Mouse (Mus musculus): ENCODE data around the gene Rpl13a.
"Not testable (repeated sequence)": the region's sequence is repeated elsewhere in the genome, so short reads cannot be mapped to it uniquely, and the experiment has no call there.

Gene Rpl13a

DNA sequence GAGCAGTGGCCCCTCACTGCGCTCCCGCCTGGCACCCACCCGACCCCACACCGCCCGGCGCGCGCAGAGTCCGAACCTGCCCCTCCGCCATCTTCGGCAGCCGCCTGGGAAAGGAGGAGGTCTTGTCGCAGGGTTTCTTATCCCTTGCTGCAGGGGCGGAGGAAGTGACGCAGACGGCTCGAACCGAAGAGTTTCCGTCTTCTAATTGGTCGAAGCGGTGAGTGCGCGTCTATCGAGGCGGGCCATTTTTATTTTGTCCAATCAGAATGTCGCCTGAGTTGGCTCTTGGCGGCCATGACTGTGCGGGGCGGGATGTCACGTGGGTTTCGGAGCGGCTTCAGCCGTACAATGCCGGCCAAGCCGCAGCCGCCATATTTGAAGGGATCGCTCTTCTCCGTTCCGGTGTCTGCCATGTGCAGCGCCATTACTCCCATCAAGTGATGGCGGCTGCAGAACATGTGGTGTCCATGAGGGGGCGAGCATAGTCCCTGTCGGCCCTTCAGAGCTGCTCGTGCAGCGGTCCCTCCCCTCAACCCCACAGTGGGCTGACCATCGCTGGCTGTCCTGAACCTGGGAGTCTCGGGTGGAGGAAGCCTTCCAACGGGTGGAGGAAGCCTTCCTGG, at the start of gene Rpl13a:
Gene Rpl13a (minus strand): TSS at position 138 of the 623 bp plus-strand sequence.
- DNase-seq (ENCODE audit: low spot score in 2 of 2): peak; percentile 99 to 100

DNA sequence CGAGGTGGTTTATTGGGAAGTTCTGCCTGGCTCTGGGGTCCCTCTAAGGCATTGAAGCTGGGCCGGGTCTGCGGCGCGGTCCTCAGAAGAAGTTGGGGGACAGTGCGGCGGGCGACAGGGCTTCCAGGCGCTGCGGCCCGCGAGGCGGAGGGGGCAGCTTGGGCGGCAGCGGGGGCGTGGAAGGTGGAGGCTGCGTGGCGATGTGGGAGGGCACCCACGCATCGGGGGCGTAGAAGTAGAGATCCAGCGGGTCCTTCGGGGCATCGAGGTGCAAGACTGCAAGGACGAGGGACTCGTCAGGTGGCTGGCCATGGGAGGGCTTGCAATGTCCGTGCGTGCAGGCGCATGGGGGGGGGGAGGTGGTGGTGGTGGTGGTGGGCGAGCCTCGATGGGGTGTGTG, 47.8 kb upstream of the Rpl13a start:
- DNase-seq (ENCODE audit: low spot score in 2 of 2): no peak

DNA sequence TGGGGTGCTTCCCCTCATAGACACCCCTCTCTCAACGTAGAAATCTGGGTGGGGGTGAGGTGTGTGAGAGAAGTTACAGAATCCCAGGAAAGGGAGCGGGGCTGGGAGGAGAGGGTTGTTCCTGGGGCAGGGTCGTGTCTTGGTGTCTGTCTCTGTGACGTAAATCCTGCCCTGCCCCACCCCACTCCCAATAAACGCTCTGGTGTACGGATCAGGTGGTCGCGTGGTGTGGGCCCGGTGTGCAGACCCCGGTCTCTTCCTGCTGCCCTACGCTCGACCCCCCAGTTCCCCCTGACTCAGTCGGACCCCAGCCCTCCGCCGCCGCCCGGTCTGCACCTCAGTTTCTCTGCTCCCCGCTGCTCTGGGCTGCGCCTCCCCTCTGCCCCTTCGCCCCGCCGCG, 47.4 kb upstream of the Rpl13a start:
- no peak for DNase-seq (ENCODE audit: low spot score in 2 of 2)

DNA sequence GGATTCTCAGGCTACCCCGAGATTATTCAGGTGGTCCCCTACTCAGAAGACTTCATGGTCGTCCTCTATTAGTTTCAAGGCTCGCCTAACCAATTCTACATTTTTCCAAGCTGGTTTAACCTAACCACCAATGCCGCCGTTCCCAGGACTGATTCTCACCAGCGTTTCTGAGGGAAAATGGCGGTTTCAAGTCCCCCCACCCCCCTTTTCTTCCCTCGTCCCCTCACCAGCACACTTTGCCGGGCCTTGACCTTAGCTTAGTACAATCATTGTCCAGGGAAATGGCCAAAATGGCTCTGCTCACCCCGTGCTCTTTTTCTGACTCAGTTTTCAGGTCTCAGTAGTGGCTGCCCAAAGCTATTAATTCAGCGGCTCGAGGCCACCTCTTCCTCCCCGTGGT, 46.8 kb upstream of the Rpl13a start:
- DNase-seq (ENCODE audit: low spot score in 2 of 2): no peak

DNA sequence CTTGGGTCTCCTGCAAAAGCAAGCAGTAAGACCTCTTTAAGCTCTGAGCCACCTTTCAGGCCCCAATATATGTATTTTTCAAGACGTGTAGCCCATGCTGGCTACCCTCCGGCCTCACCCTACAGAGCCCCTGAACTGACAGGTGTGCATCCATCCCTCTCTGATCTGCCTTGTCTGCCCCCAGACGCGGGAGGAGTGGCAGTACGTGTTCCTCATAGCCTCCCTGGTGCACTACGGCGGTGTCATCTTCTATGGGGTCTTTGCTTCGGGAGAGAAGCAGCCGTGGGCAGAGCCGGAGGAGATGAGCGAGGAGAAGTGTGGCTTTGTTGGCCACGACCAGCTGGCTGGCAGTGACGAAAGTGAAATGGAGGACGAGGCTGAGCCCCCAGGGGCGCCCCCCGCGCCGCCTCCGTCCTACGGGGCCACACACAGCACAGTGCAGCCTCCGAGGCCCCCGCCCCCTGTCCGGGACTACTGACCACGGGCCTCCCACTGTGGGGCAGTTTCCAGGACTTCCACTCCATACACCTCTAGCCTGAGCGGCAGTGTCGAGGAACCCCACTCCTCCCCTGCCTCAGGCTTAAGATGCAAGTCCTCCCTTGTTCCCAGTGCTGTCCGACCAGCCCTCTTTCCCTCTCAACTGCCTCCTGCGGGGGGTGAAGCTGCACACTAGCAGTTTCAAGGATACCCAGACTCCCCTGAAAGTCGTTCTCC, 46.2 kb upstream of the Rpl13a start:
- DNase-seq (ENCODE audit: low spot score in 2 of 2): no peak

DNA sequence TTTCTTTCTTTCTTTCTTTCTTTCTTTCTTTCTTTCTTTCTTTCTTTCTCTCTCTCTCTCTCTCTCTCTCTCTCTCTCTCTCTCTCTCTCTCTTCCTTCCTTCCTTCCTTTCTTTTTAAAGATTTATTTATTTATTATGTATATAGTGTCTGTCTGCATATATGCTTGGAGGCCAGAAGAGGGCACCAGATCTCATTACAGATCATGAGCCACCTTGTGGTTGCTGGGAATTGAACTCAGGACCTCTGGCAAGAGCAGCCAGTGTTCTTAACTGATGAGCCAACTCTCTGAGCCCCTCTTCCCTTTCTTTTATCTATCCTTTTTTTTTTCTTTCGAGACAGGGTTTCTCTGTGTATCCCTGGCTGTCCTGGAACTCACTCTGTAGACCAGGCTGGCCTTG, 45.2 kb upstream of the Rpl13a start:
- DNase-seq (ENCODE audit: low spot score in 2 of 2): not testable (repeated sequence)

DNA sequence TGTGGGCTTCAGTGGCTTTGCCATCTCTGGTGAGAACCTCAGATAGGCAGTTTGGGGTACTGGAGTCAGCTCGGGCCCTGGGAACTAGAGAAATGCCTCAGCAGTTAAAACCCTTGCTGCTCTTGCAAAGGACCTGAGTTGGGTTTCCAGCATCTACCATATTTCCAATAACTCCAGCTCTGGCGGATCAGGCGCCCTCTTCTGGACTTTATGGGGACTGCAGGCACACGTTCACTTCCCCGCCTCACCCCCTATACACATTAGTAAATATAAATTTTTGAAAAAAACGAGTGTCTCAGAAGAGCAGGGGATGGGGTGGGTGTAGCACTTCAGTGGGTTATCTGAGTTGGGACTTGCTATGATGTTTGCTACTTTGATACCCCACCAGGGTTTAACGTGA, 44.4 kb upstream of the Rpl13a start:
- no peak for DNase-seq (ENCODE audit: low spot score in 2 of 2)

DNA sequence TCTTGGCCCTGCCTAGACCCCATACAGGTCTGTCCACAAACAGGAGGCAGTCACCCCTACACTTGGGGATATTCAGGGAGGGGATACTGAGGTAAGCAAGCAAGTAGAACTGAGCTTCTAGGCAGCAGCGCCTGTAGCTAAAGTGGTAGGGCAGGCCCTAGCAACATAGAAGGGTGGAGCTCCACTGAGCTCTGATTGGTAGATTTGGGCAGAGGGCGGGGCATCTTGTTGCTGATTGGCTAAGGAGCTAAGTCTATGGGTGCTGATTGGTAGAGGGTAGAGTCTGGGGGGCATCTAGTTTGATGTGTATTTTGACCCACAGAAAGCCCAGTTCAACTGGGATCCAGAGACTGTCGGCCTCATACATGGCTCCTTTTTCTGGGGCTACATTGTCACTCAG, 40.9 kb upstream of the Rpl13a start:
- DNase-seq (ENCODE audit: low spot score in 2 of 2): peak in 1 of 2 experiments; percentile 75

DNA sequence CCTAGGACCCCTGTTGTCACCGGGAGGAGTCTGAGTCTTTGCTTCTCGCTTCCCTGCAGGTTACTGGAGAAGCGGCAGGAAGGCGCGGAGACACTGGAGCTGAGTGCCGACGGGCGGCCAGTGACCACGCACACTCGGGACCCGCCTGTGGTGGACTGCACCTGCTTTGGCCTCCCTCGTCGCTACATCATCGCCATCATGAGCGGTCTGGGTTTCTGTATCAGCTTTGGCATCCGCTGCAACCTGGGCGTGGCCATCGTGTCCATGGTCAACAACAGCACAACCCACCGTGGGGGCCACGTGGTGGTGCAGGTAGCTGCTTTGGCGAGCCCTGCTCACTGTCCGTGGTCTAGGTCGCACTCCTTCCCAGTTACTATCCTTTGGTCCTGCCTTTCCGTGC, 40.1 kb upstream of the Rpl13a start:
- no peak for DNase-seq (ENCODE audit: low spot score in 2 of 2)

DNA sequence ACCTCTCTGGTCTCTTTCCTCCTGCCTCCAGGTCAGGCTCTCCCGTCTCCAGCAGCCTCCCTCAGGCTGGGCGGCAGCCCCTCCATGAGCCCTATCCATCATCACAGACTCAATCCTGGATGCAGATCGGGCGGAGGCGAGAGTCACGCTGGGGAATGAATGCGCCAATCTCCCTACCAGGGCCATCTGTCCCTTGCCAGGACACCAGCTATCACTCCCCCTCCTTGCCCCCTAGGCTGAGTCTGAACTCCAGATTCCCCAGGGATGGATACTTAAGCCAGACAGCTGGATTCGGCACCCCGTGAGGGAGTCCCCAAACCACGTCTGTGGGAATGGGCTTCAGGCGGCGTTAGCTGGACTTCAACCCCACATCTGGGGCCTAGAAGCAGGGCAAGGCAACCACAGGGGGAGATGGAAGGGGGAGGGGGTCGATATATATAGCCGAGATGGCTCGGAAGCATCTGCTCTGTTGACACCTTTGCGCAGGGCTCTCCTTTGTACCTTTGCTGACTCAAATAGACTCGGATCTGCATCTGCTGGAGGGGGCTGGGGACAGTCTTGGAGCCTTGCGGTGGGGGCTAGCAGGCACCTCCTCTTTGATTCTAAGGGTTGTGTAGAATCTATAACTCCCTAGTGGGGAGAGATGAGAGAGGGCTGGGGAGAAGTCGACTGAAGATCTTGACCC, 39.3 kb upstream of the Rpl13a start:
- DNase-seq (ENCODE audit: low spot score in 2 of 2): peak in 1 of 2 experiments; percentile 70

DNA sequence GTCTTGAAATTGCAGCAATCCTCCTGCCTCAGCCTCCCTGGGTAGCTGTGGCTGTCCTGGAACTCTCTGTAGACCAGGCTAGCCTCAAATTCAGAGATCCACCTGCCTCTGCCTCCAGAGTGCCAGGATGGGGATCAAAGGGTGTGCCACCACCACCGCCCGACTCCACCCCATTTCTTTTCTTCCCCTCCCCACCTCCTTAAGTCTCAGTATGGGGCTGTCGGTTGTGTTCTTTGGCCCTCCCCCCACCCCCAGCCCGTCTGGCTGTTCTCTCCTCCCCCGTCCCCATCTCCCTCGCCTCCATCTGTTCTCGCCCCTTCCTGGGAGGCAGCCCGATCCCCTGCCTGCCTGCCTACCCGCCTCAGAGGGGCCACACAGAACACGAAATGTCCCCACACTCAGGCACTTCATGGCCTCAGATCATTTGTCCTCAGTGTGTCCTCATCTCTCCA, 38.4 kb upstream of the Rpl13a start:
- DNase-seq (ENCODE audit: low spot score in 2 of 2): peak in 1 of 2 experiments; percentile 66

DNA sequence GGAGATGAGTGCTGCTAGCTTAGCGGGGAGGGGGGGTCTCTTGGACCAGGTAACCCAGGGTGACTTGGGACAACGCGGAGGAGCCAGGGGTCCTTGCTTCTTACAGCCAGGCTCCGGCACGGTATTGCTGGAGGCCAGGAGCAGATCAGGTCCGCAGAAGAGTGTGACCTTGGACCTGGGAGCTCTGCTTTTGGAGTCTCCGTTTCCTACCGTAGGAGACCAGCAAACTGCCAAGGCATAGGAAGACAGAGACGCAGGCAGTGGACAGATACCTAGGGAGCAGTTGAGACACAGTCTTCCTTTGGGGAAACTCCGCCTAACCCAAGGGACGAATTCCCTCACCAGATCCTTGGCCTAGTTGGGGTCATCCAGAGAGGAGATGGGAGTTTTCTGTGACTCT, 37.1 kb upstream of the Rpl13a start:
- no peak for DNase-seq (ENCODE audit: low spot score in 2 of 2)

DNA sequence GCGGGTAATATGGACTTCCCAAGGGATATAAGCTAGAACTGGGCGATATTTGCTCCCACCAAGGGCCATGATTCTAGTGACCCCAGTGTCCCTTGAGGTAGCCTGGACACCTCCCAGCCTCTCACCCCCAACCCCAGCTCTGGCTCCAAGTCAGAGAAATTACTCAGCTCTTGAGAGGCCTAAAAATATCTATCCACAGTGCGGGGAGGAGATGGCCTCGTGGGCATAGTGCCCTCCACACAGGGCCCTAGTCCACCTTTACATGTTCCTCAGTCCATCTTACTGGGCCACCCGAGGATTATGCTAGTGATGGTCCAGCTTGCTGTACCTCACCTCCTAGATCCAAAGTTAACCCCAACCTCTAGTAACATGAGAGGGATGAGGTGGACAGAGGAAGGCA, 36.3 kb upstream of the Rpl13a start:
- no peak for DNase-seq (ENCODE audit: low spot score in 2 of 2)

DNA sequence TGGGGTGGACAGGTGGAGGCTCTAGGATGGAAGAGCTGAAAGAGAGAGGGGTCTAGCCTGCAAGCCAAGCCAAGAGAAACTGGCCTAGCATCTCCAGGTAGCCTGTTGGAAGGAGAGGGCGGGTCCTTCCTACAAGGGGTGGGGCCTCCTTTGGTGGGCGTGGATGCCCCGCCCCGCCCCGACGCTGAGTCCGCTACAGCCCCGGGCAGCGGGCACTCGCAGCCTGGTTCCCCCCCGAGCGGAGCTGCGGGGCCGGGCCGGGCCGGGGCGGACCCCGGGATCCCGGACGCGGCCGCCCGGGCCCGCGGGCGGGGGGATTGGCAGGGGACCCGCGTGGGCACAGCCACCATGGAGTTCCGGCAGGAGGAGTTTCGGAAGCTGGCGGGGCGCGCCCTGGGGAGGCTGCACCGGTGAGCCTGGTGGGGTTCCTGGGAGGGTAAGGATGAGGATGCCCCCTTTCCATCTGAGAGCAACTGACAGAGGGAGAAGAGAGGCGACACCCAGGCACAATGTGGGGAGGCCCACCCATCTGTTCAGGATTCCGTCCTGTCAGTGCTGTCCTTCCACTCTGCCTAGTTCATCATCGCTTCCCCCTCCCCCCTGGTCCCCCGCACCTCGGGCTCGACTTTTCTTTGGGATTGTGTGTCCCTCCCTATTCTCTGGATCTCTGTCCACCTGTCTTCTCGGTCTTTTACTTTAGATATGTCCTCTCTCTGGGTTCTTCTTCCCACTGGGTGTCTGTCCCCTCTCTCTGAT, 35.4 kb upstream of the Rpl13a start, which contains the start of gene Slc17a7:
Gene Slc17a7 (plus strand): TSS at position 215 of the 756 bp plus-strand sequence.
- DNase-seq (ENCODE audit: low spot score in 2 of 2): peak in 1 of 2 experiments; percentile 52

DNA sequence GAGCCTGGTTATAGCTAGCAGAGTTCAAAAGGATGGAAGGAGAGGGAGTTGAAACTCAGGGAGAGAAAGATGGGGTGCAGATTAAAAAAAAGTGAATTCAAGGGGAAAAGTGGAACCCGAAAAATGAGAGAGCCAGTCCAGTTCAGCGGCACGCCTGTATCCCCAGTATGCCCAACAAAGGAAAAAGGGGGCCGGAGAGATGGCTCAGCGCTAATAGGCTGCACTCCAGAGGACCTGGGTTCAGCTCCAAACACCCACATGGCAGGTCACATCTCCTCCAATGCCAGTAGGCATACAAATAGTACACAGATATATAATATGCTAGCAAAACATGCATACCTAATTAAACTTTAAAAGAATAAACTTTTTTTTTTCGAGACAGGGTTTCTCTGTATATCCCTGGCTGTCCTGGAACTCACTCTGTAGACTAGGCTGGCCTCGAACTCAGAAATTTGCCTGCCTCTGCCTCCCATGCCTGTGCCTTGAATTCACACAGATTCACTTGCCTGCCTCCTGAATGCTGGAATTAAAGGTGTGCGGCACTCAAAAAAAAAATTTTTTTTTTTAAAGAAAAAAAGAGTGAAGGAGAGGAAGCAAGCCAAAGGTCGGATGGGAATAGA, 34.5 kb upstream of the Rpl13a start:
- no peak for DNase-seq (ENCODE audit: low spot score in 2 of 2)

DNA sequence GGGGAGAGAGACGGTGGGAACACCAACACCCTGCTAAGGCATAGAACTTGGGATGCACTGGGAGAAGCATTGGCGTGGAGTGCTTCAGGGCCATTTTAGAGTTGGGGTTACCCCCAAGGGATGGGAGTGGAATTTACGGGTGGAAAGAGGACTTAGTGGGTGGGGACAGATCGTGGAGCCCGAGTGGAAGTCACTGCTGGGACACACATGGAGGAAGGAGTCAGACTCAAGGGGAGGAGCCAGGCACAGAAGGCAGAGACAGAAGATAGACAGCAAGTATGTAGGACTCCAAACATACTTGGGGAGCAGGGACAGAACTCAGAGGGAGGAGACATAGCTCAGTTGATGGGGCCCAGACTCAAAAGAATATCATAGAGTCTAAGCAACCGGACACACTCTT, 34.0 kb upstream of the Rpl13a start:
- DNase-seq (ENCODE audit: low spot score in 2 of 2): no peak

DNA sequence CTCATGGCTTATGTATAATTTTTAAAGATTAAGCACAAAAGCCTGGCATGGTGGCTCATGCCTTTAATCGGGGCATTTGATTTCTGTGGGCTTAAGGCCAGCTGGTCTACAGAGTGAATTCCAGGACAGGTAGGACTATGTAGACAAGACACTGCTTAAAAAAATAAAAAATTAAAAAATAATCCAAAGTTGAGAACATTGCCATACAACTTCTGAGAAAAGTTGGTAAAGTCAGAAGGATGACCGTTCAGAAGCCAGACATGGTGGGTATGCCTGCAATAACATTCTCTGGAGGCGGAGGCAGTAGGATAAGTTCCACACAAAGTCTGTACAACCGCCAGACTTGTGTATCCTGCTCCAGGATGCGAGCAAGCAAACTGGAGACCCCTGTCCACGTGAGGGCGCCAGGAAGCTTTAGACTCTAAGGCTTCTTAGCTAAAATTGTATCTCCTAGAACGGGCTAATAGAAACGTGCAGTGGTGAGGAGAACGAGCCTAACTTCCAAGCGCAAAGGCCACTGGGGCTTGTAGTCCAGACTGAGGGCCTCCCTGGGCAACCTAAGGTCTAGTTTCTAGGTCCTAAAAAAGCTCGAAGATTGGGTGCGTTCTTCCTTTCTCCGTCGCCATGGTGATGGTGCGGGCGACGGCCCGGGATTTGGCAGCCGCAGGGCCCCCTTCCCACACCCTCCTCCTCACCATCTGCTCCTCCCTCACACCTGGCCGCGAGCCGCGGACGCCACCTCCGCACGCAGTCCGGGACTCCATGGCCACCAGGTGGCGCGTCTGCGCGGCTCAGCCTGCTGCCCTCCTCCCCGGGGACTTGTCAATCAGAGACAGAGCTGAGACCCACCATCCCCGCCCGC, 33.3 kb upstream of the Rpl13a start:
- peak; percentile 88 to 95 for DNase-seq (ENCODE audit: low spot score in 2 of 2)

DNA sequence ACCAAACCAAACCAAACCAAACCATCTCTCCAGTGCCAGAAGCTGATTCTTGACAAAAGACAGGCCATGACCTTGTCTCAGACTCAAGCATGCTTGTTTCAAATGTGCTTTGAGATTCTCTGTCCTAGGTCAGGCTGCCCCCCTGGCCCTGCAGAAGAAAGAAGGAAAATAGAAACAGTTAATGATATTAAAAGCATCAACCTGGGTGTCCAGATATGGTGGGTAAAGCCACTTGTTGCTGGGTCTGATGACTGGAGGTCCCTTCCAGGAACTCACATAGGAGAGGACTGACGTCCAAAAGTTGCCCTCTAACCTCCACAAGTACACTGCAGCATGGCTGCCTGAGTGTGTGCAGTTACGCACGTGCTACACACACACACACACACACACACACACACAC, 32.3 kb upstream of the Rpl13a start:
- no peak for DNase-seq (ENCODE audit: low spot score in 2 of 2)

DNA sequence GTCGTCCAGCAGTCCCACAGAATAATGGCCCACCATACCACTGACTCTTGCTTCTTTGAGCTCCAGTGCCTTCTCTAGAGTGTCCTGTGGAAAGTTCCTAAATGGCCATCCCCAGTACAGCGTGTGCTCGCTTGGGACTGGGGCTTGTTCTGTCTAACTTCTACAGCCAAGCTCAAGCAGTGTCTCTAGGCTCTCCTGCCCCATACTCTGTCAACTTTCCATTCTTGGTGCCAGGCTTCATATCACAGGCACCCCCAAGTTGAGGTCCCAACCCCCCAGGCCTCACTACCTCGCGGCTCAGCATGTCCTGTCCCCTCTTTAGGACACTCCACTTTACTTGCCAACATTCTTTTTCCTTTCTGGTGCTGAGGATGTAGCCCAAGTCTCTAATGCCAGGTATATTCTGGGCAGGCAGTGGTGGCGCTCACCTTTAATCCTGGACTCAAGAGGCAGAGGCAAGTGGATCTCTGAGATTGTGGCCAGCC, 31.8 kb upstream of the Rpl13a start:
- no peak for DNase-seq (ENCODE audit: low spot score in 2 of 2)

DNA sequence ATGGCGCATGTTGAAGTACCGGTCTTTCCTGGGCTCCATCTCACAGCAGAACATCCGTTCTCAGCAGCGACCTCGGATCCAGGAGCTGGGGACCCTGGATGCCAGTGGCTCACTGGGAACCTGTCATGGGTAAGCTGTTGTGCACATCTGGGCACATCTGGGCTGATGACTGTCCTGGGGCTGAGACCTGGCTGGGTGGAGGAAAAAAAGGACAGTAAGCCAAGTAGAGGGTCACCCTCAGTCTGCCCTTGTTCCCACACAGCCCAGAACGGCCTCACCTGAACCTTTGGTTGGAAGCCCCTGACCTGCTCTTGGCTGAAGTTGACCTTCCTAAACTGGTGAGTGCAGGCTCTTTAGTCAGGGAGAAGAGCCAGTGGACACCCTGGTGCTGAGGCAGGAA, 30.4 kb upstream of the Rpl13a start:
- DNase-seq (ENCODE audit: low spot score in 2 of 2): no peak
